Mouse (Mus musculus) liver, embryonic 16.5 days (tissue): ENCODE results near the gene 4921504E06Rik. TPM values are rescaled to one million over a fixed set of nuclear protein-coding genes. Genes with fewer than 3 reads are reported as not detected.

Experiments used
- ATAC-seq: fragments of 200-750 bp; cut with Nextera tagmentation; 2 replicates; pipeline ENCODE4 v1.8.0; 2017; ENCODE audit warnings: low read depth, mild to moderate bottlenecking, moderate number of reproducible peaks, moderate library complexity
- H3K27ac ChIP-seq: fragments of 300-500 bp; sonication (generic); 2 replicates; pipeline ENCODE4 v1.5.1; 2014; ENCODE audit warnings: mild to moderate bottlenecking, low read length
- H3K27me3 ChIP-seq: fragments of 300-500 bp; sonication (generic); 2 replicates; pipeline ENCODE4 v1.6.1; 2014; ENCODE audit warnings: low read depth, low read length, mixed read lengths; ENCODE audit not compliant: control insufficient read depth, insufficient read depth
- H3K36me3 ChIP-seq: fragments of 300-500 bp; sonication (generic); 2 replicates; pipeline ENCODE4 v1.6.1; 2014; ENCODE audit warnings: mild to moderate bottlenecking; ENCODE audit not compliant: control insufficient read depth, insufficient read depth
- H3K4me1 ChIP-seq: fragments of 300-500 bp; sonication (generic); 2 replicates; pipeline ENCODE4 v1.6.1; 2014; ENCODE audit warnings: low read depth, low read length, mixed read lengths; ENCODE audit not compliant: control insufficient read depth
- H3K4me2 ChIP-seq: fragments of 300-500 bp; sonication (generic); 2 replicates; pipeline ENCODE4 v1.6.1; 2014; ENCODE audit warnings: low read depth, low read length, mixed read lengths
- H3K4me3 ChIP-seq: fragments of 300-500 bp; sonication (generic); 2 replicates; pipeline ENCODE4 v1.5.1; 2014; ENCODE audit warnings: low read depth, mild to moderate bottlenecking, low read length
- H3K9ac ChIP-seq: fragments of 300-500 bp; sonication (generic); 2 replicates; pipeline ENCODE4 v1.6.1; 2014; ENCODE audit warnings: low read depth, low read length
- H3K9me3 ChIP-seq: fragments of 300-500 bp; sonication (generic); replicated peaks from 2 replicates; pipeline ENCODE4 v1.6.1; 2016; ENCODE audit warnings: low read length; ENCODE audit not compliant: control insufficient read depth
- WGBS: fragments of 180-500 bp; shearing (Covaris S2); extraction: QIAGEN DNeasy Blood & Tissue Kit; methylation state at CpG from one replicate; pipeline ENCODE4 v1.1.7; 2014; ENCODE audit not compliant: insufficient replicate concordance; 5-methylcytosine and 5-hydroxymethylcytosine counted together
- polyA plus RNA-seq: library from polyadenylated mRNA; unstranded; fragments of >200 nt; fragmentation: Nextera tagmentation; extraction: Ambion mirVana; gene quantifications from 2 replicates; pipeline ENCODE4 v1.2.1, GENCODE M21; 2015

4921504E06Rik gene
- polyA plus RNA-seq, 1 experiment from 2014 or later: not detected

DNA sequence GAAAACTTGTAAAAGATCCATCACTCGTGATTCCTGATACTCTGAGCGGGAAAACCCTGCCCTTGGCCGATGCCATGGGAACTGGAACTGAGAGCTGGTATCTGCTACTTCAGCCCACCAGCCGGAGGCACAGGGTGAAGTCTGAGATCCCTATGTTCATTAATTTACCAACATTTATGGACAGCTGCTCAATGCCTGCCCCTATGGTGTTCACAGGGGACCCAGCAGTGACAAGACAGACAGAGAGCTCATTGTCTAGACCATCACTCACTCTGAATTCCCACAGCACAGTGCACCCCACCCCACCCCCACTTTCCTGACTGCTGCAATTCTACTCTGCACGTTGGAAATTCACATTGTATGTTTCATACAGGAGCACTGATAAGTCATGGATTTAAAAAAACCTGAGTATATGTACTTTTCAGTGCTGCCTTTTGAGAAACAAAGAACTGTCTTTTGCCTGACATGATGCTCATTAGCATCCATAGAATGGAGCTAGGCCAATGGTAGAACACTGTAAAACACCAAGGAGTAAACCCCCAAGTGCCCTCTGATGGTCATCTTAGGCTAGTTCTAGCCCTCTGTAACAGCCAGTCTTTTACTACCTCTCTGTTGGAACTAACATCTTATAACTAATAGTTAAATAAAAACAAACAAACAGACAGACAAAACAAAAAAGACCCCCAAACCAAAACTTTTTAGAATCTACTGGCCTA, 8.6 kb upstream of the 4921504E06Rik start:
- Histone ChIP-seq H3K27ac (no peak overlapping the region), H3K27me3 (no peaks in the 10 kb centered on the region), H3K9ac (no peak overlapping the region), H3K4me3 (no peak overlapping the region), H3K36me3 (no peaks in the 10 kb centered on the region), H3K9me3 (no peaks in the 10 kb centered on the region), H3K4me2 (no peak overlapping the region), H3K4me1 (no peaks in the 10 kb centered on the region)
- no peak for ATAC-seq
- WGBS: 68% methylated on average over 5 of the region's 5 CpGs

DNA sequence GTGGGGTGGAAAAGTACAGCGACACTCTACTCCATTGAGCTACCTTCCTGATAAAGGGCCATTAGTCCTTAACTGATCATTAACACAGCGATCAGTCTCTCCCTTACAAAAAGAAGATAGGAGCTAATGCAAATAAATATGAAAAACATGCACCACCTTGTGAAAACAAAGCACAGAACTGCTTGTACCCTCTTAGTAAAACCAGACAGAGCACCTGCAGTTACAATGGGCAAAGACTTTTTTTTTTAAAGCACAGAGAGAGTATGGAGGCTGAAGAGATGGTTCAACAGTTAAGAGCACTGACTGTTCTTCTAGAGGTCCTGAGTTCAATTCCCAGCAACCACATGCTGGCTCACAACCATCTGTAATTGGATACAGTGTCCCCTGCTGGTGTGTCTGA, 6.9 kb upstream of the 4921504E06Rik start:
- Histone ChIP-seq H3K4me2 (no peak overlapping the region), H3K36me3 (no peaks in the 10 kb centered on the region), H3K27me3 (no peaks in the 10 kb centered on the region), H3K9me3 (no peaks in the 10 kb centered on the region), H3K4me3 (no peak overlapping the region), H3K27ac (no peak overlapping the region), H3K9ac (no peak overlapping the region), H3K4me1 (no peaks in the 10 kb centered on the region)
- no peak for ATAC-seq
- WGBS: 65% methylated on average over 2 of the region's 2 CpGs

DNA sequence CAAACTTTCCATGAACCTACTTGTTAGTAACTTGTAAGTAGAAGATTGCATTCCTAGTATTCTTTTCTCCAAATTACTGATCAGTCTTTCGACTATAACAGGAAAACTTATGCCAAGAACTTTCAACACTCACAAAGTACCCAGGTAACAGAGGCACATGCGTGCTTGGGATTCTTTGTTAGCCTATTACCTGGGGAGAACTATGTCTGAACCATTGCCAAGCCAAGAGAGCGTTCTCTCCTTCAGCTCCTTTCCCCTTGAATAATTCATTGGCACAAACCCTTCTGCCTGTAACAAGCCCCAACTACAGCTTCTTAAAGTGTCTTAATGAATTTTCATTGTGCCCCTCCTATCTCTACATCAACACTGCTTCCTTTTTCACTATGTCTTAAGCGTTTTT, 6.4 kb upstream of the 4921504E06Rik start:
- ATAC-seq: no peak
- WGBS: 40% methylated on average over 4 of the region's 4 CpGs
- H3K9me3 ChIP-seq: no peaks in the 10 kb centered on the region
- H3K36me3 ChIP-seq: no peaks in the 10 kb centered on the region
- no peaks in the 10 kb centered on the region for H3K4me1 ChIP-seq
- no peak overlapping the region for H3K4me3 ChIP-seq
- H3K27me3 ChIP-seq: no peaks in the 10 kb centered on the region
- H3K4me2 ChIP-seq: no peak overlapping the region
- H3K27ac ChIP-seq: no peak overlapping the region
- H3K9ac ChIP-seq: no peak overlapping the region

DNA sequence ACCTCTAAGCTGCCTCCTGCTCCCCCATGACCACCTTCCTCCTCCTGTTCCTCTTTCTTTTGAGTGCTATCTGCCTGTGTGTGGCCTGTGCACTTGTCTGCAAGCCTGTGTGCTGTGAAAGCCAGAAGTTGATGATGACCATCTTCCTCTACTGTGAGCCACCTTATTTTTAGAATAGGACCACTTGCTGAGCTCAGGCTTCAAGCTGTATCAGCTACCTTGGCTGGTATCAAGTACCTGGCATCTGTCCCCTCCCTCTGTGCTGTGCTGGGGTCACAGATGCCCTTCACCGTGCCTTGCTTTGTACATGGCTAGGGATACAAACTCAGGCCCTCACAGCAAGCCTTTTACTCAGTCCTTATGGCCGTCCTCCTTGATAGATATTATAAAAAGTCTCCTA, 2.3 kb downstream of the 4921504E06Rik start:
- no peak for ATAC-seq
- Histone ChIP-seq H3K4me1 (no peaks in the 10 kb centered on the region; the same call in 1 of the 2 replicates), H3K27ac (no peak overlapping the region), H3K4me3 (no peak overlapping the region), H3K9me3 (no peaks in the 10 kb centered on the region), H3K27me3 (no peaks in the 10 kb centered on the region), H3K4me2 (no peak overlapping the region), H3K36me3 (no peaks in the 10 kb centered on the region), H3K9ac (no peak overlapping the region)
- WGBS: 45% methylated on average over 2 of the region's 2 CpGs

DNA sequence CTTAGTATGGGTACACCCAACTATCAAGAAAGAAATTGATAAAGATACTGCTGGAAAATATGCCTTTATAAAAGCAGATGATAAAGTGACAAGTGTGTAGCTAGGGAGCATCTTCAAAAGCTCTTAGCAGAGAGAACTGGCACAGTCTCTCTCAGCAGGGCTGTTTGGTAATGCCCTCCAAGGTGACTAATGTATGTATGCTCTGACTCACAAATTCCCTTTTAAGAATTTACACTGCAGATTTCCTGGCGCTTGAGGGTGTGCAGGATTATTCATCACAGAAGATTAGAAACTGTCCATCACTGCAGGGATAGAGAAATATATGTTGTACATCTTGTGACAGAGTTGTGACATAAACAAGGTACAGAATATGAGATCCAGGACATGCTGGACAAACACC, 12.8 kb downstream of the 4921504E06Rik start:
- Histone ChIP-seq H3K9ac (no peak overlapping the region), H3K27ac (no peak overlapping the region), H3K4me1 (no peaks in the 10 kb centered on the region), H3K4me3 (no peak overlapping the region), H3K27me3 (no peaks in the 10 kb centered on the region), H3K36me3 (no peaks in the 10 kb centered on the region), H3K4me2 (no peak overlapping the region), H3K9me3 (no peaks in the 10 kb centered on the region)
- WGBS: 51% methylated on average over 1 of the region's 1 CpGs
- no peak for ATAC-seq

DNA sequence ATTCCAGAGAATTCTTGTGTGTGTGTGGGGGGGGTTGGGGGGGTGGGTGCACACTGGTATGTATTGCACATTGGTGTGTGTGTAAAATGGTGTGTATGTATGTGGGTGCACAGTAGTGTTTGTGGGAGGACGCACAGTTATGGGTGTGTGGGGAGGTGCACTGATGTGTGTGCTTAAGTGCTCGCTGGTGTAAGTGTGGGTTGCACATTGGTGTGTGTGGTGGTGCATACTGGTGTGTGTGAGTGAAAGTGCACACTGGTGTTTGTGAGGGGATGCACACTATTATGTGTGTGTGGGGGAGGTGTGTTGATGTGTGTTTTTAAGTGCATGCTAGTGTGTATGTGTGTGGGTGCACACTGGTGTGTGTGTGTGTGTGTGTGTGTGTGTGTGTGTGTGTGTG, 24.3 kb downstream of the 4921504E06Rik start:
- ATAC-seq: no peak
- no peak overlapping the region for H3K27ac ChIP-seq
- WGBS: 55% methylated on average over 2 of the region's 2 CpGs
- no peaks in the 10 kb centered on the region for H3K27me3 ChIP-seq
- H3K9ac ChIP-seq: no peak overlapping the region
- H3K36me3 ChIP-seq: no peaks in the 10 kb centered on the region
- H3K4me2 ChIP-seq: no peak overlapping the region
- H3K4me1 ChIP-seq: no peaks in the 10 kb centered on the region
- no peak overlapping the region for H3K4me3 ChIP-seq
- H3K9me3 ChIP-seq: no peaks in the 10 kb centered on the region

DNA sequence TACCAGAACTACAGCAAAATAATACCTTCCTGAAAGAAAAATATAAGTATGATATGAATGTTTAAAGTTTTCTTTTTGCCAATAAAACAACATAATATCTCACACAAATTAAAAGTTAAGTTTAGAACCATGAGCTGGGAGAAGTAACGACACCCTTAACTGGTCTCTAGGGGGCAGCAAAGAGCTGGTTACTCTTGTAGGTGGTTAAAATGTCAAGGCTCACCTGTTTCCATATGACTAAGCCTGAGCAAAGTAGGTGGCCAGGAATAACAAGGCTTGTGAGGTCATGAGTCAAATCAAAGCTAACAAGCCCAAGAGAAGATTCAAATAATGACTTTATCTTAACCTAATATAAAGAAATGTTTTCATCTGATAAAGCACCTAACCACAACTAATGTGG, 24.9 kb downstream of the 4921504E06Rik start:
- Histone ChIP-seq H3K4me3 (no peak overlapping the region), H3K9ac (no peak overlapping the region), H3K4me2 (no peak overlapping the region), H3K27ac (no peak overlapping the region), H3K4me1 (no peaks in the 10 kb centered on the region), H3K36me3 (no peaks in the 10 kb centered on the region), H3K9me3 (no peaks in the 10 kb centered on the region), H3K27me3 (no peaks in the 10 kb centered on the region)
- no peak for ATAC-seq
- WGBS: 0% methylated on average over 1 of the region's 1 CpGs

DNA sequence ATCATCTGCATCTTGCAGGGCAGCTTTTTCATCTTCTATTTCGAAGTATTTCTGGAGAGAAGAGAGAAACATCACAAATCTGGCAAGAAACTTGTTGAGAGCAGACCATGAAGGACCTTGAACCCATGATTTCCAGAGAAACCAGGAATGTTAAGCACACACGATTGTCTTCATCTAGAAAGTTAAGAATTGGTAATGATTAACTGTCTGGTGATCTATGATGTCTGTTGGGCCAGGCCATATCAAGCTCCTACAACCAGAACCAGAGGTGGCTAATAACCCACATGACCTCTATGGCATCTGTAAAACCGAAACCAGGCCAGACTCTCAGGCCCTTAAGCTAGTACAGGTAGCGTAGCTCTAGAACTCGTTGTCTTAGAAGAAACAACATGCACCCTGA, 29.6 kb downstream of the 4921504E06Rik start:
- no peak overlapping the region for H3K4me3 ChIP-seq
- H3K27me3 ChIP-seq: no peaks in the 10 kb centered on the region
- 56% methylated on average over 5 of the region's 5 CpGs for WGBS
- no peaks in the 10 kb centered on the region for H3K4me1 ChIP-seq
- H3K36me3 ChIP-seq: no peaks in the 10 kb centered on the region
- no peak for ATAC-seq
- H3K4me2 ChIP-seq: no peak overlapping the region
- no peak overlapping the region for H3K9ac ChIP-seq
- no peaks in the 10 kb centered on the region for H3K9me3 ChIP-seq
- no peak overlapping the region for H3K27ac ChIP-seq

DNA sequence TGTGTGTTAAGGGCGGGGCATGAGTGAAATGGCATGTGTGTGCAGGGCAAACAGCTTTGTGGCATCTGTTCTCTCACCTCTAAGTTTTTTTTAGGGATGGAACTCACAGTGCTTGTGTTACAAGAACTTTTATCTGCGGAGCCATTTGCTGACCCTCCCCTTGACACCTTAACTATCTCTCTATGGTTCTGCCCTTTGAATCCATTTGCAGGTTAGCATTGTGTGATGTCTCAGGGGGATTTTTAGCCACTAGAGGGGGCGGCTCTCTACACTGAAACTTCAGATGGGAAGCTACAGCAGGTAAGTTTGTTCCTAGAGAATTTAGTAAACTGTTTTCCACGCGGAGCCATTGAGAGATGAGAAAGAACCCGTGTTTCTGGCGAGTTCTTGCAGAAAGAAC, 32.1 kb downstream of the 4921504E06Rik start:
- Histone ChIP-seq H3K36me3 (no peaks in the 10 kb centered on the region), H3K9me3 (no peaks in the 10 kb centered on the region), H3K4me3 (no peak overlapping the region), H3K4me2 (no peak overlapping the region), H3K4me1 (no peaks in the 10 kb centered on the region), H3K27ac (no peak overlapping the region), H3K9ac (no peak overlapping the region), H3K27me3 (peaks cover 2% of the 10 kb centered on the region; the same call in 1 of the 2 replicates)
- 16% methylated on average over 7 of the region's 7 CpGs for WGBS
- ATAC-seq: no peak
